Comparison of ENCODE assay signal across 8 mouse cellular contexts in genomic region chr9:66834318-66835096, GRCm38 (mm10). TPM values are rescaled to one million over a fixed set of nuclear protein-coding genes. Genes with fewer than 3 reads are reported as not detected.
DNase-seq lines count a peak whose midpoint lies in the region; ATAC-seq and TF ChIP-seq lines count a peak whose summit lies in the region.

Aph1c (minus strand) TSS chr9:66834726.

- H3K9ac ChIP-seq in CH12.LX (ENCODE audit: insufficient read depth, low read depth), result peak within 1 kb of the TSS; percentile 2; the same call in 1 of the 2 replicates
- peak within 1 kb of the TSS; percentile 55 for H3K9ac ChIP-seq in forebrain, embryonic 11.5 days (ENCODE audit: low read length)
- peak within 1 kb of the TSS; percentile 72 for H3K9ac ChIP-seq in heart, embryonic 16.5 days (ENCODE audit: low read length)
- H3K9ac ChIP-seq in liver, embryonic 15.5 days, result peak within 1 kb of the TSS; percentile 58
- H3K9ac ChIP-seq in neural tube, embryonic 12.5 days, result peak within 1 kb of the TSS; percentile 49

- no peak for TF ChIP-seq RAD21 in CH12.LX (IDR thresholded peaks at IDR 0.05; ENCODE audit: low read depth, low read length)

- no peak for TF ChIP-seq CTCF in CH12.LX (conservative IDR thresholded peaks at IDR 0.05 in 1 of 2, IDR thresholded peaks at IDR 0.05 in 1 of 2; ENCODE audit: low read depth in 2 of 2, low read length in 2 of 2)

- DNase-seq in CH12.LX (ENCODE audit: extremely low read depth), result peak; percentile 56
- DNase-seq in c-Kit-positive CD71-positive TER-119-negative erythroid progenitor cells, embryonic 14.5 days (ENCODE audit: low read depth), result peak; percentile 99
- DNase-seq in forebrain, embryonic 11.5 days (ENCODE audit: low spot score), result peak; percentile 99
- DNase-seq in kidney, postnatal 36 days, result peak; percentile 100
- peak; percentile 98 for DNase-seq in telencephalon, adult 2 months (ENCODE audit: low read depth, low spot score)

- H3K9me3 ChIP-seq in CH12.LX (replicated peaks; ENCODE audit: low read length), result peaks cover 6% of the 10 kb centered on the region
- H3K9me3 ChIP-seq in forebrain, embryonic 11.5 days (ENCODE audit: control insufficient read depth, low read length), result no peaks in the 10 kb centered on the region
- no peaks in the 10 kb centered on the region for H3K9me3 ChIP-seq in heart, embryonic 16.5 days (replicated peaks; ENCODE audit: control insufficient read depth, low read length)
- no peaks in the 10 kb centered on the region for H3K9me3 ChIP-seq in liver, embryonic 15.5 days (replicated peaks)
- H3K9me3 ChIP-seq in neural tube, embryonic 12.5 days, result no peaks in the 10 kb centered on the region

- H3K36me3 ChIP-seq in CH12.LX (replicated peaks in 1 of 2; ENCODE audit: control insufficient read depth in 1 of 2, insufficient read depth in 1 of 2, low read length in 1 of 2), result peaks cover 0 to 15% of the 10 kb centered on the region in 2 experiments
- no peaks in the 10 kb centered on the region for H3K36me3 ChIP-seq in forebrain, embryonic 11.5 days (ENCODE audit: control insufficient read depth, insufficient read depth, low read length)
- no peaks in the 10 kb centered on the region for H3K36me3 ChIP-seq in heart, embryonic 16.5 days (ENCODE audit: control insufficient read depth, insufficient read depth)
- H3K36me3 ChIP-seq in liver, embryonic 15.5 days (replicated peaks), result peaks cover 2% of the 10 kb centered on the region
- H3K36me3 ChIP-seq in neural tube, embryonic 12.5 days, result no peaks in the 10 kb centered on the region

- peaks cover 0 to 12% of the 10 kb centered on the region in 2 experiments; a peak in 1 of 4 replicates for H3K4me1 ChIP-seq in CH12.LX (ENCODE audit: control insufficient read depth in 1 of 2, insufficient read depth in 2 of 2)
- H3K4me1 ChIP-seq in forebrain, embryonic 11.5 days (replicated peaks; ENCODE audit: control insufficient read depth, insufficient read depth, low read length), result peaks cover 5% of the 10 kb centered on the region
- H3K4me1 ChIP-seq in heart, embryonic 16.5 days (ENCODE audit: control insufficient read depth, insufficient read depth, low read length), result peaks cover 5% of the 10 kb centered on the region; the same call in 1 of the 2 replicates
- H3K4me1 ChIP-seq in liver, embryonic 15.5 days (replicated peaks), result peaks cover 25% of the 10 kb centered on the region
- peaks cover 14% of the 10 kb centered on the region; the same call in 1 of the 2 replicates for H3K4me1 ChIP-seq in neural tube, embryonic 12.5 days

- no peaks in the 10 kb centered on the region for H3K27me3 ChIP-seq in CH12.LX (replicated peaks)
- H3K27me3 ChIP-seq in forebrain, embryonic 11.5 days (ENCODE audit: control insufficient read depth, insufficient read depth, low read length), result peaks cover 6% of the 10 kb centered on the region; the same call in 1 of the 2 replicates
- no peaks in the 10 kb centered on the region for H3K27me3 ChIP-seq in heart, embryonic 16.5 days (ENCODE audit: control insufficient read depth, insufficient read depth, low read length)
- H3K27me3 ChIP-seq in liver, embryonic 15.5 days, result no peaks in the 10 kb centered on the region
- H3K27me3 ChIP-seq in neural tube, embryonic 12.5 days (replicated peaks), result peaks cover 7% of the 10 kb centered on the region; the same call in 1 of the 2 replicates

- TF ChIP-seq EP300 in CH12.LX (IDR thresholded peaks at IDR 0.05; ENCODE audit: low read length), result no peak

- H3K27ac ChIP-seq in CH12.LX (ENCODE audit: insufficient read depth, low read depth), result no peak within 1 kb of the TSS
- H3K27ac ChIP-seq in forebrain, embryonic 11.5 days (ENCODE audit: low read depth, low read length), result peak within 1 kb of the TSS; percentile 4; the same call in 1 of the 2 replicates
- no peak within 1 kb of the TSS for H3K27ac ChIP-seq in heart, embryonic 16.5 days (ENCODE audit: low read length)
- peak within 1 kb of the TSS; percentile 29; the same call in 1 of the 2 replicates for H3K27ac ChIP-seq in liver, embryonic 15.5 days (replicated peaks)
- no peak within 1 kb of the TSS for H3K27ac ChIP-seq in neural tube, embryonic 12.5 days

- in situ Hi-C loops in CH12.LX (cut with MboI; ENCODE audit: low pct_ligation_motif_present, low pct_unique_long_range_greater_than_20kb, low sequenced_read_pairs), result no loop called here

- H3K4me2 ChIP-seq in CH12.LX (ENCODE audit: insufficient read depth, low read depth, poor library complexity, severe bottlenecking), result peak within 1 kb of the TSS; percentile 48
- peak within 1 kb of the TSS; percentile 84 for H3K4me2 ChIP-seq in forebrain, embryonic 11.5 days (ENCODE audit: low read depth, low read length, severe bottlenecking)
- peak within 1 kb of the TSS; percentile 88 for H3K4me2 ChIP-seq in heart, embryonic 16.5 days (ENCODE audit: low read depth, low read length)
- H3K4me2 ChIP-seq in liver, embryonic 15.5 days, result peak within 1 kb of the TSS; percentile 99
- H3K4me2 ChIP-seq in neural tube, embryonic 12.5 days (replicated peaks), result peak within 1 kb of the TSS; percentile 95

- TF ChIP-seq POLR2A in CH12.LX (IDR thresholded peaks at IDR 0.05; ENCODE audit: low read depth, low read length), result no peak

- dilution Hi-C loops in CH12.LX (cut with MboI; ENCODE audit: extremely low pct_ligation_motif_present, extremely low pct_unique_long_range_greater_than_20kb, low sequenced_read_pairs), result no loop called here

- peak within 1 kb of the TSS; percentile 11 to 63 (median 34) for H3K4me3 ChIP-seq in CH12.LX (replicated peaks in 1 of 3; ENCODE audit: low read depth in 2 of 3, low read length in 2 of 3, poor library complexity in 1 of 3)
- H3K4me3 ChIP-seq in forebrain, embryonic 11.5 days (ENCODE audit: low read depth, low read length), result peak within 1 kb of the TSS; percentile 60
- H3K4me3 ChIP-seq in heart, embryonic 16.5 days (ENCODE audit: low read length), result peak within 1 kb of the TSS; percentile 81
- H3K4me3 ChIP-seq in liver, embryonic 15.5 days (replicated peaks), result peak within 1 kb of the TSS; percentile 63
- peak within 1 kb of the TSS; percentile 49 for H3K4me3 ChIP-seq in neural tube, embryonic 12.5 days

- peak; percentile 99 for ATAC-seq in forebrain, embryonic 11.5 days (replicated peaks; ENCODE audit: low FRiP score)
- peak; percentile 100 for ATAC-seq in heart, embryonic 16.5 days (replicated peaks; ENCODE audit: extremely low read depth, insufficient read depth, low FRiP score)
- peak; percentile 98 for ATAC-seq in liver, embryonic 15.5 days (ENCODE audit: insufficient read depth)
- peak; percentile 99 for ATAC-seq in neural tube, embryonic 12.5 days (ENCODE audit: low FRiP score, low read depth)

- WGBS in forebrain, embryonic 11.5 days, result under 1% methylated on average over 58 of the region's 58 CpGs
- under 1% methylated on average over 58 of the region's 58 CpGs for WGBS in heart, embryonic 16.5 days
- 1% methylated on average over 57 of the region's 58 CpGs for WGBS in liver, embryonic 15.5 days (ENCODE audit: insufficient replicate concordance)
- WGBS in neural tube, embryonic 12.5 days, result under 1% methylated on average over 58 of the region's 58 CpGs

- H3K79me2 ChIP-seq in CH12.LX (replicated peaks; ENCODE audit: control insufficient read depth, extremely low read depth, insufficient read depth, poor library complexity, severe bottlenecking), result no peaks in the 10 kb centered on the region

TF ChIP-seq in CH12.LX, 34 proteins besides CTCF, POLR2A, EP300 and RAD21:
- no peak for TF ChIP-seq ZMIZ1 (IDR thresholded peaks at IDR 0.05; ENCODE audit: low read depth, low read length)
- no peak for TF ChIP-seq ZNF384 (IDR thresholded peaks at IDR 0.05; ENCODE audit: low read depth, low read length)
- TF ChIP-seq POLR2AphosphoS2 (IDR thresholded peaks at IDR 0.05; ENCODE audit: low read depth, low read length), result no peak
- no peak for TF ChIP-seq MXI1 (IDR thresholded peaks at IDR 0.05; ENCODE audit: low read depth, low read length)
- TF ChIP-seq TBP (conservative IDR thresholded peaks at IDR 0.05; ENCODE audit: low read depth, low read length), result no peak
- TF ChIP-seq MYC (IDR thresholded peaks at IDR 0.05; ENCODE audit: low read depth, low read length), result 0 out of 2 replicates have a peak, but pooled peaks have one; percentile 26
- no peak for TF ChIP-seq JUND (conservative IDR thresholded peaks at IDR 0.05; ENCODE audit: low read depth, low read length)
- no peak for TF ChIP-seq ETS1 (conservative IDR thresholded peaks at IDR 0.05; ENCODE audit: low read depth, low read length)
- 0 out of 2 replicates have a peak, but pooled peaks have one; percentile 19 for TF ChIP-seq TCF12 (IDR thresholded peaks at IDR 0.05; ENCODE audit: low read depth, low read length)
- no peak for TF ChIP-seq BHLHE40 (IDR thresholded peaks at IDR 0.05; ENCODE audit: low read depth, low read length)
- TF ChIP-seq CHD2 (IDR thresholded peaks at IDR 0.05; ENCODE audit: low read length), result no peak
- peak; percentile 48 for TF ChIP-seq NRF1 (IDR thresholded peaks at IDR 0.05; ENCODE audit: low read depth, low read length)
- no peak for TF ChIP-seq SMC3 (IDR thresholded peaks at IDR 0.05; ENCODE audit: low read depth, low read length)
- no peak for TF ChIP-seq CHD1 (IDR thresholded peaks at IDR 0.05; ENCODE audit: low read depth, low read length)

RNA-seq across cellular contexts. Expression of gene Aph1c, which starts in this region (rescaled TPM):
- total RNA-seq in CH12.LX (2012; rRNA removed) (0.34 and 0.89 TPM in 2 replicates), CH12.LX (2014; rRNA removed) (0.07 TPM in 1 of 2 replicates, not detected in the other)
- 0.10 and 0.53 TPM in 2 replicates for polyA plus RNA-seq in CH12.LX (2012; ENCODE audit: insufficient read length, low read depth)
- 2.2 and 3.2 TPM in 2 replicates for polyA plus RNA-seq in forebrain, embryonic 11.5 days (2014; fragmentation: Nextera tagmentation; extraction: Ambion mirVana)
- 1.6 and 2.0 TPM in 2 replicates for polyA plus RNA-seq in heart, embryonic 16.5 days (2015; fragmentation: Nextera tagmentation; extraction: Ambion mirVana)
- 3.4 and 3.5 TPM in 2 replicates for polyA plus RNA-seq in liver, embryonic 15.5 days (2015; fragmentation: Nextera tagmentation; extraction: Ambion mirVana)
- 2.0 and 2.2 TPM in 2 replicates for polyA plus RNA-seq in neural tube, embryonic 12.5 days (2016; fragmentation: Nextera tagmentation; extraction: Ambion mirVana)

Comparison
In these comparisons a context has a peak if more than half of its experiments do, and no peak if none do; other contexts are left out.
1. Peak in DNase-seq, H3K4me3 ChIP-seq, H3K9ac ChIP-seq and H3K4me2 ChIP-seq in CH12.LX; RNA of the gene not detected or under 1 TPM.
2. H3K27ac ChIP-seq: peak in forebrain, embryonic 11.5 days (single experiment) and liver, embryonic 15.5 days (single experiment); none in CH12.LX (single experiment), heart, embryonic 16.5 days (single experiment) and neural tube, embryonic 12.5 days (single experiment).
3. H3K4me2 ChIP-seq: peak in every context shown above with its lines; median percentile 99 in liver, embryonic 15.5 days; 95 in neural tube, embryonic 12.5 days; 88 in heart, embryonic 16.5 days; 84 in forebrain, embryonic 11.5 days; 48 in CH12.LX.
4. H3K9ac ChIP-seq: peak in every context shown above with its lines; median percentile 72 in heart, embryonic 16.5 days; 58 in liver, embryonic 15.5 days; 55 in forebrain, embryonic 11.5 days; 49 in neural tube, embryonic 12.5 days; 2 in CH12.LX.
5. Peak in every context shown above with its lines, with median percentiles within 50 percentile points of each other: DNase-seq, H3K4me3 ChIP-seq and ATAC-seq.